Mouse (Mus musculus): ENCODE data around the gene Selenow. TPM values are rescaled to one million over a fixed set of nuclear protein-coding genes. Genes with fewer than 3 reads are reported as not detected.

Selenow gene
- polyA plus RNA-seq, 1 experiment, result 931 TPM

- DNase-seq, result peak in 1 of 2 experiments; percentile 18
- TF ChIP-seq POLR2A (IDR thresholded peaks at IDR 0.05; ENCODE audit: borderline replicate concordance, insufficient read depth, low read length) (no peak), CTCF (IDR thresholded peaks at IDR 0.05; ENCODE audit: borderline replicate concordance, insufficient read depth, low read depth, low read length) (no peak)
- Histone ChIP-seq H3K27me3 (ENCODE audit: control insufficient read depth, insufficient read depth, low read length) (no peaks in the 10 kb centered on the region), H3K27ac (ENCODE audit: insufficient read depth, low read length) (no peak overlapping the region), H3K4me1 (ENCODE audit: control insufficient read depth, insufficient read depth, low read length) (peaks cover 3% of the 10 kb centered on the region; the same call in 1 of the 2 replicates), H3K4me3 (replicated peaks; ENCODE audit: insufficient read depth, low read depth, low read length) (no peak overlapping the region)
- 76% methylated on average over 1 of the region's 1 CpGs for WGBS
Observed at GRCm38 (mm10) chr7:15944311-15944710, 22.1 kb upstream of the Selenow start.

GRCm38 (mm10) chr7:15938621-15939020 lies 16.4 kb upstream of the Selenow start:
- H3K4me3 ChIP-seq (replicated peaks; ENCODE audit: insufficient read depth, low read depth, low read length), result no peak overlapping the region
- no peak overlapping the region for H3K27ac ChIP-seq (ENCODE audit: insufficient read depth, low read length)
- no peaks in the 10 kb centered on the region for H3K4me1 ChIP-seq (ENCODE audit: control insufficient read depth, insufficient read depth, low read length)
- no peak for DNase-seq
- 94% methylated on average over 3 of the region's 3 CpGs for WGBS
- TF ChIP-seq POLR2A (IDR thresholded peaks at IDR 0.05; ENCODE audit: borderline replicate concordance, insufficient read depth, low read length) (no peak), CTCF (IDR thresholded peaks at IDR 0.05; ENCODE audit: borderline replicate concordance, insufficient read depth, low read depth, low read length) (no peak)
- H3K27me3 ChIP-seq (ENCODE audit: control insufficient read depth, insufficient read depth, low read length), result no peaks in the 10 kb centered on the region

- 82% methylated on average over 5 of the region's 5 CpGs for WGBS
- DNase-seq, result no peak
- Histone ChIP-seq H3K4me3 (replicated peaks; ENCODE audit: insufficient read depth, low read depth, low read length) (no peak overlapping the region), H3K27ac (ENCODE audit: insufficient read depth, low read length) (no peak overlapping the region), H3K4me1 (ENCODE audit: control insufficient read depth, insufficient read depth, low read length) (no peaks in the 10 kb centered on the region), H3K27me3 (ENCODE audit: control insufficient read depth, insufficient read depth, low read length) (no peaks in the 10 kb centered on the region)
- TF ChIP-seq POLR2A (IDR thresholded peaks at IDR 0.05; ENCODE audit: borderline replicate concordance, insufficient read depth, low read length) (no peak), CTCF (IDR thresholded peaks at IDR 0.05; ENCODE audit: borderline replicate concordance, insufficient read depth, low read depth, low read length) (no peak)
Observed at GRCm38 (mm10) chr7:15937491-15937890, 15.3 kb upstream of the Selenow start.

- no peaks in the 10 kb centered on the region for H3K4me1 ChIP-seq (ENCODE audit: control insufficient read depth, insufficient read depth, low read length)
- no peak for DNase-seq
- no peak overlapping the region for H3K4me3 ChIP-seq (replicated peaks; ENCODE audit: insufficient read depth, low read depth, low read length)
- no peak for TF ChIP-seq CTCF (IDR thresholded peaks at IDR 0.05; ENCODE audit: borderline replicate concordance, insufficient read depth, low read depth, low read length)
- no peak for TF ChIP-seq POLR2A (IDR thresholded peaks at IDR 0.05; ENCODE audit: borderline replicate concordance, insufficient read depth, low read length)
- WGBS, result 56% methylated on average over 16 of the region's 16 CpGs
- H3K27me3 ChIP-seq (ENCODE audit: control insufficient read depth, insufficient read depth, low read length), result no peaks in the 10 kb centered on the region
- no peak overlapping the region for H3K27ac ChIP-seq (ENCODE audit: insufficient read depth, low read length)
Observed at GRCm38 (mm10) chr7:15933437-15934359, 11.5 kb upstream of the Selenow start.

- TF ChIP-seq CTCF (IDR thresholded peaks at IDR 0.05; ENCODE audit: borderline replicate concordance, insufficient read depth, low read depth, low read length) (no peak), POLR2A (IDR thresholded peaks at IDR 0.05; ENCODE audit: borderline replicate concordance, insufficient read depth, low read length) (no peak)
- Histone ChIP-seq H3K4me3 (replicated peaks; ENCODE audit: insufficient read depth, low read depth, low read length) (no peak overlapping the region), H3K27me3 (ENCODE audit: control insufficient read depth, insufficient read depth, low read length) (no peaks in the 10 kb centered on the region), H3K27ac (ENCODE audit: insufficient read depth, low read length) (no peak overlapping the region), H3K4me1 (ENCODE audit: control insufficient read depth, insufficient read depth, low read length) (no peaks in the 10 kb centered on the region)
- 57% methylated on average over 3 of the region's 3 CpGs for WGBS
- no peak for DNase-seq
Observed at GRCm38 (mm10) chr7:15931635-15932034, 9.4 kb upstream of the Selenow start.

- 63% methylated on average over 2 of the region's 2 CpGs for WGBS
- DNase-seq, result no peak
- TF ChIP-seq CTCF (IDR thresholded peaks at IDR 0.05; ENCODE audit: borderline replicate concordance, insufficient read depth, low read depth, low read length) (no peak), POLR2A (IDR thresholded peaks at IDR 0.05; ENCODE audit: borderline replicate concordance, insufficient read depth, low read length) (no peak)
- no peaks in the 10 kb centered on the region for H3K4me1 ChIP-seq (ENCODE audit: control insufficient read depth, insufficient read depth, low read length)
- H3K27ac ChIP-seq (ENCODE audit: insufficient read depth, low read length), result no peak overlapping the region
- H3K4me3 ChIP-seq (replicated peaks; ENCODE audit: insufficient read depth, low read depth, low read length), result no peak overlapping the region
- no peaks in the 10 kb centered on the region for H3K27me3 ChIP-seq (ENCODE audit: control insufficient read depth, insufficient read depth, low read length)
Observed at GRCm38 (mm10) chr7:15930543-15930942, 8.3 kb upstream of the Selenow start.

- TF ChIP-seq POLR2A (IDR thresholded peaks at IDR 0.05; ENCODE audit: borderline replicate concordance, insufficient read depth, low read length) (no peak), CTCF (IDR thresholded peaks at IDR 0.05; ENCODE audit: borderline replicate concordance, insufficient read depth, low read depth, low read length) (peak; percentile 71)
- no peaks in the 10 kb centered on the region for H3K4me1 ChIP-seq (ENCODE audit: control insufficient read depth, insufficient read depth, low read length)
- DNase-seq, result no peak
- no peaks in the 10 kb centered on the region for H3K27me3 ChIP-seq (ENCODE audit: control insufficient read depth, insufficient read depth, low read length)
- WGBS, result 32% methylated on average over 4 of the region's 4 CpGs
- no peak overlapping the region for H3K27ac ChIP-seq (ENCODE audit: insufficient read depth, low read length)
- H3K4me3 ChIP-seq (replicated peaks; ENCODE audit: insufficient read depth, low read depth, low read length), result no peak overlapping the region
Observed at GRCm38 (mm10) chr7:15929910-15930309, 7.7 kb upstream of the Selenow start.

- under 1% methylated on average over 10 of the region's 10 CpGs for WGBS
- TF ChIP-seq CTCF (IDR thresholded peaks at IDR 0.05; ENCODE audit: borderline replicate concordance, insufficient read depth, low read depth, low read length) (no peak), POLR2A (IDR thresholded peaks at IDR 0.05; ENCODE audit: borderline replicate concordance, insufficient read depth, low read length) (no peak)
- Histone ChIP-seq H3K4me3 (replicated peaks; ENCODE audit: insufficient read depth, low read depth, low read length) (peak overlapping the region; percentile 92), H3K27me3 (ENCODE audit: control insufficient read depth, insufficient read depth, low read length) (no peaks in the 10 kb centered on the region), H3K27ac (ENCODE audit: insufficient read depth, low read length) (peak overlapping the region; percentile 92), H3K4me1 (ENCODE audit: control insufficient read depth, insufficient read depth, low read length) (peaks cover 4% of the 10 kb centered on the region)
- DNase-seq, result no peak
Observed at GRCm38 (mm10) chr7:15921796-15922195, 406 bp downstream of the Selenow start.

Measured in cerebellum, adult 2 months (tissue).